Mouse (Mus musculus) hindbrain, embryonic 10.5 days (tissue): ENCODE results near the gene Zfp933. TPM values are rescaled to one million over a fixed set of nuclear protein-coding genes. Genes with fewer than 3 reads are reported as not detected.

Source experiments
- polyA plus RNA-seq: library from polyadenylated mRNA; unstranded; fragments of >200 nt; fragmentation: Nextera tagmentation; extraction: Ambion mirVana; gene quantifications from 2 replicates; pipeline ENCODE4 v1.2.1, GENCODE M21; 2016

Gene Zfp933
- polyA plus RNA-seq, 1 experiment from 2014 or later: 4.4 TPM

Other genes starting within 250 kb of the Zfp933 start
- 1.5 and 3.1 TPM in 2 replicates for gene Zfp979, start 205.9 kb downstream of the Zfp933 start, polyA plus RNA-seq
- not detected in 2 replicates for gene Zfp534, start 145.8 kb downstream of the Zfp933 start, polyA plus RNA-seq
- gene Zfp984, start 38.6 kb downstream of the Zfp933 start, polyA plus RNA-seq: 4.6 and 6.4 TPM in 2 replicates
- gene Miip, start 20.4 kb upstream of the Zfp933 start, polyA plus RNA-seq: 67.6 and 69.3 TPM in 2 replicates
- gene Fv1, start 20.6 kb upstream of the Zfp933 start, polyA plus RNA-seq: 13.5 and 15.8 TPM in 2 replicates
- gene Mfn2, start 56.3 kb upstream of the Zfp933 start, polyA plus RNA-seq: 43.4 and 52.4 TPM in 2 replicates
- gene Plod1, start 88.4 kb upstream of the Zfp933 start, polyA plus RNA-seq: 30.5 and 31.2 TPM in 2 replicates
- gene 2510039O18Rik, start 92.5 kb upstream of the Zfp933 start, polyA plus RNA-seq: 11.9 and 14.9 TPM in 2 replicates
- 0.29 TPM in 1 of 2 replicates, not detected in the other for gene Nppb, start 137.4 kb upstream of the Zfp933 start, polyA plus RNA-seq
- 0.21 TPM in 1 of 2 replicates, not detected in the other for gene Nppa, start 152.4 kb upstream of the Zfp933 start, polyA plus RNA-seq
- 13.9 and 17.8 TPM in 2 replicates for gene Clcn6, start 190.5 kb upstream of the Zfp933 start, polyA plus RNA-seq
- 28.1 and 30.0 TPM in 2 replicates for gene Mthfr, start 190.7 kb upstream of the Zfp933 start, polyA plus RNA-seq
- 15.6 and 15.7 TPM in 2 replicates for gene Agtrap, start 239.7 kb upstream of the Zfp933 start, polyA plus RNA-seq